Mouse (Mus musculus) cerebellum, postnatal 36 days (tissue): Measurements from ENCODE around the gene Usp35.

Source experiments
- DNase-seq, 2 experiments: peaks; one replicate each; pipeline ENCODE4 v3.0.0; 2021 to 2022; ENCODE audit warnings: mixed read lengths in 2 of 2

Usp35 gene

GRCm38 (mm10) chr7:97313364-97313995 lies 18.3 kb downstream of the Usp35 start:
- no peak for DNase-seq

- DNase-seq = no peak
Observed at GRCm38 (mm10) chr7:97312856-97313255, 19.0 kb downstream of the Usp35 start.

GRCm38 (mm10) chr7:97312196-97312595 lies 19.6 kb downstream of the Usp35 start:
- no peak for DNase-seq

GRCm38 (mm10) chr7:97311620-97312019 lies 20.2 kb downstream of the Usp35 start:
- no peak for DNase-seq

- DNase-seq = no peak
Observed at GRCm38 (mm10) chr7:97310341-97310635, 21.5 kb downstream of the Usp35 start.

GRCm38 (mm10) chr7:97309461-97310340 lies 22.1 kb downstream of the Usp35 start:
- peak in 1 of 2 experiments; percentile 0 for DNase-seq

GRCm38 (mm10) chr7:97307546-97307945 lies 24.3 kb downstream of the Usp35 start:
- DNase-seq = no peak

- DNase-seq = no peak
Observed at GRCm38 (mm10) chr7:97306813-97307212, 25.0 kb downstream of the Usp35 start.

- DNase-seq = peak in 1 of 2 experiments; percentile 1
Observed at GRCm38 (mm10) chr7:97305206-97305605, 26.6 kb downstream of the Usp35 start.

GRCm38 (mm10) chr7:97304471-97304870 lies 27.3 kb downstream of the Usp35 start:
- peak in 1 of 2 experiments; percentile 0 for DNase-seq

- no peak for DNase-seq
Observed at GRCm38 (mm10) chr7:97303614-97304013, 28.2 kb downstream of the Usp35 start.

GRCm38 (mm10) chr7:97302876-97303275 lies 28.9 kb downstream of the Usp35 start:
- no peak for DNase-seq

- no peak for DNase-seq
Observed at GRCm38 (mm10) chr7:97302261-97302660, 29.6 kb downstream of the Usp35 start.

- no peak for DNase-seq
Observed at GRCm38 (mm10) chr7:97301321-97301720, 30.5 kb downstream of the Usp35 start.

- DNase-seq = no peak
Observed at GRCm38 (mm10) chr7:97300914-97301313, 30.9 kb downstream of the Usp35 start.

- DNase-seq = no peak
Observed at GRCm38 (mm10) chr7:97298943-97299342, 32.9 kb downstream of the Usp35 start.

- no peak for DNase-seq
Observed at GRCm38 (mm10) chr7:97298279-97298678, 33.5 kb downstream of the Usp35 start.

GRCm38 (mm10) chr7:97297466-97297865 lies 34.4 kb downstream of the Usp35 start:
- peak; percentile 48 to 65 for DNase-seq

- no peak for DNase-seq
Observed at GRCm38 (mm10) chr7:97296986-97297385, 34.8 kb downstream of the Usp35 start.

GRCm38 (mm10) chr7:97271068-97271467 lies 60.8 kb downstream of the Usp35 start:
- DNase-seq = no peak

- DNase-seq = no peak
Observed at GRCm38 (mm10) chr7:97270367-97270766, 61.5 kb downstream of the Usp35 start.

GRCm38 (mm10) chr7:97262541-97262940 lies 69.3 kb downstream of the Usp35 start:
- no peak for DNase-seq
